Mouse (Mus musculus) C2C12 (cell line): ENCODE data around the gene Pik3c2g.

Source experiments
- CEBPB ChIP-seq: IDR thresholded peaks from one replicate; pipeline ENCODE4 v1.6.1; 2011; ENCODE audit warnings: low read depth, mild to moderate bottlenecking, control low read depth, moderate library complexity
- CTCF ChIP-seq: IDR thresholded peaks from one replicate; pipeline ENCODE4 v1.5.1; 2011; ENCODE audit not compliant: control insufficient read depth, insufficient read depth, insufficient read length
- FOSL1 ChIP-seq: IDR thresholded peaks from one replicate; pipeline ENCODE4 v1.8.0; 2011; ENCODE audit warnings: mild to moderate bottlenecking, low read length; ENCODE audit not compliant: poor library complexity, insufficient read depth, severe bottlenecking
- MAX ChIP-seq: IDR thresholded peaks from one replicate; pipeline ENCODE4 v1.6.1; 2011; ENCODE audit warnings: mild to moderate bottlenecking, control low read depth
- MYOD1 ChIP-seq: IDR thresholded peaks from one replicate; pipeline ENCODE4 v1.6.1; 2011; ENCODE audit warnings: low read depth; ENCODE audit not compliant: control insufficient read depth, insufficient read length
- MYOG ChIP-seq: IDR thresholded peaks from one replicate; pipeline ENCODE4 v1.6.1; 2011; ENCODE audit not compliant: control insufficient read depth, insufficient read length; ENCODE audit errors: extremely low read depth
- USF1 ChIP-seq: IDR thresholded peaks from one replicate; pipeline ENCODE4 v1.6.1; 2011; ENCODE audit warnings: low read depth, mild to moderate bottlenecking, control low read depth, moderate library complexity

DNA sequence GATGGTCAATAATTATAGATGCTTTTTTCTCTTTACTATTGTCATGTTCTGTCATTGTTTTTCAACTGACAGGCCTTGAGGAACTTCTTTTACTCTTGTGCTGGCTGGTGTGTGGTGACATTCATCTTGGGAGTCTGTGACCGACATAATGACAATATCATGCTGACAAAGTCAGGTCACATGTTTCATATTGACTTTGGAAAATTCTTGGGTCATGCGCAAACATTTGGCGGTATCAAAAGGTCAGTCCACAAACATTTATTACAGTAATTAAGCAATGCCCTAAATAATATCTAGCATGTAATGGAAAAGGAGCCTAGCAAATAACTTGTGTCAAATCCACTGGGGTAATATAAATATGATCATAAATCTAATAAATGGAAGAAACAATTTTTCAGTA is 273.1 kb downstream of the Pik3c2g start:
- TF ChIP-seq MYOD1 = no peak
- TF ChIP-seq CTCF = no peak
- TF ChIP-seq MAX = no peak
- no peak for TF ChIP-seq CEBPB
- no peak for TF ChIP-seq USF1
- no peak for TF ChIP-seq FOSL1
- no peak for TF ChIP-seq MYOG
